Mouse (Mus musculus) kidney, postnatal 25 days (tissue): ENCODE measurements at regions not wholly inside any gene's neighbourhood (a gene's known extent, or its start where the extent isn't known, plus 50 kb on each side); places are given as distances from the start of the nearest gene placed in this dataset.

ENCODE experiments used
- DNase-seq, 2 experiments: peaks; one replicate each; pipeline ENCODE4 v3.0.0; 2021; ENCODE audit warnings: mixed read lengths in 2 of 2

DNA sequence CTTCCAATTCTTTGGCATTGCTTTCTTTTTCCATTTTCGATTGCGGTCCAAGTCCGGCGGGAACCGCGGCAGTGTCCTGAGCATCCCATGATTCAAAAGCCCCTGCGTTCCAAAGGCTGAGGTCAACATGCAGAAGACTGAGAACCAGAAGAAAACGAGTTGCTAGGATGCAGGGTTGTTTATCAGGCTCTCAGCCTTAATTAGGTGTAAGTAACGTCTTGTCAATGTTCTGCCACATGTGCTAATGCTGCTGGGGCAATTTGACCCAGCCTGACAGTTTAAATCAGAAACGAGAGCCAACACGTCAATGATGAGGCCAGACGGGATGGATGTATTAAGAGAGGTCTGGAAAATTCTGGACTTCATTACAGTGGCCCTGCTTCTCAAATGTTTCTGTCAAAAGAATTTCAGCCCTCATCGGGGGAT, 239.4 kb downstream of the Gm45692 start:
- DNase-seq: no peak

- DNase-seq: no peak
Measured at GRCm38 (mm10) chr8:26362366-26362765, 243.0 kb downstream of the Gm45692 start.

DNA sequence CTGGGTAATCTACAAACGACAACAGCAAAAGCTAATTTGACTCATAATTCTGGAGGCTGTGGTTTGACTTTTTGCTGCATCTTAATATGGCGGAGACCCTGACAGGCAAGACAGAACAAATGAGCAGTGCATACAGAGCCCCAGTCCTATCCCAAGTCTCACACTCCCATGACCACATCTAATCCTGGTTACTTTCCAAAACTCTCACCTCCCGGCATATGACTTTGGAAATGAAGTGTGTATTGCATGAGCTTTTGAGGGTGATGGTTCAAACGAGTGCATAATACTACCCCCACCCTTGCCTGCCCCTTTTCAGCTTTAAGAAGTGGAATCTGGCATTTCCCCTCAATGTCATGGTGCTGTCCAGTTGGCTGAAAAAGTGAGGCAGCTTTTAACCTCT, 244.3 kb downstream of the Gm45692 start:
- DNase-seq: no peak

DNA sequence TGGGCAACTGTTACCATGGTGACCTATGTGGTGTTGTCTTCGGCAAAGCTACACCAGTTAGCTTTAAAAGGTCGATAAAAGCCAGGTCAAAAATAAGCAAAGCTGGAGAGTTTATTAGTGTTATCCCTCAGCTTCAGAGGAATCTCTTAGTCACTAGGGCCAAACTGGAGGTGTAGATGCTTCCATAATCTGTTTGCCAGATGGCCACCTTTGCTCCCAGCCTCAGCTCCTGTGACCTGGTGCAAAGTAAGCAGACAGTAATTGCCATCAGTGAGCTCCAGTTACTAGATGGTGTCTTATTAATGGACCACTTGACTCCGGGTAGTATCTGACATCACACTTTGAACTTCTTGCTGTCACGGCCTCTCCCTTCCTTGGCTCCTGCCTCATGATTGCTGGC, 245.3 kb downstream of the Gm45692 start:
- no peak for DNase-seq

DNA sequence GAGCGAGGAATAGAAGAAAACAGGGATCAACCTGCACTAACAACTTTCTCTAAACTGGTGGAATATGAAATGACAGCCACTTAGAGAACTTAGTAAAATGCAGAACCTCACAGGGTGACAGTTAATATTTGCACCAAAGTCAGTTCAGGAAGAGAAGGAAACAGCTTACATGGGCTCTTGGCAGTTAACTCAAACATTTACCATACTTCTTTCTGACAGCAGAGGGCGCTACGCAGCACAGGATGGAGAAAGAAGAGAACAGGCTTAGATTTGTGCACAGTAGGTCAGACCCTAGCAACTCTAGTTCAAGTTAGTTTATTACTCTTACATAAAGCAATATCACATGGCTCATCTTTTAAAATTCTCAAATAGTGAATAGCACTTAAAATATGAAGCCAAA, 261.3 kb downstream of the Gm45692 start:
- DNase-seq: peak; percentile 43 to 83

- DNase-seq: no peak
Measured at GRCm38 (mm10) chr8:26382426-26382825, 263.1 kb downstream of the Gm45692 start.

- DNase-seq: no peak
Measured at GRCm38 (mm10) chr8:26383886-26384285, 264.6 kb downstream of the Gm45692 start.

GRCm38 (mm10) chr8:26384305-26384993, 265.1 kb downstream of the Gm45692 start:
- peak; percentile 55 to 76 for DNase-seq

GRCm38 (mm10) chr8:26384994-26385345, 265.6 kb downstream of the Gm45692 start:
- no peak for DNase-seq

GRCm38 (mm10) chr8:26395061-26395460, 275.7 kb downstream of the Gm45692 start:
- DNase-seq: no peak

GRCm38 (mm10) chr8:26420002-26420401, 300.7 kb downstream of the Gm45692 start:
- DNase-seq: no peak

- DNase-seq: no peak
Measured at GRCm38 (mm10) chr8:26420536-26420935, 301.2 kb downstream of the Gm45692 start.

GRCm38 (mm10) chr8:26427311-26427710, 308.0 kb downstream of the Gm45692 start:
- DNase-seq: no peak

DNA sequence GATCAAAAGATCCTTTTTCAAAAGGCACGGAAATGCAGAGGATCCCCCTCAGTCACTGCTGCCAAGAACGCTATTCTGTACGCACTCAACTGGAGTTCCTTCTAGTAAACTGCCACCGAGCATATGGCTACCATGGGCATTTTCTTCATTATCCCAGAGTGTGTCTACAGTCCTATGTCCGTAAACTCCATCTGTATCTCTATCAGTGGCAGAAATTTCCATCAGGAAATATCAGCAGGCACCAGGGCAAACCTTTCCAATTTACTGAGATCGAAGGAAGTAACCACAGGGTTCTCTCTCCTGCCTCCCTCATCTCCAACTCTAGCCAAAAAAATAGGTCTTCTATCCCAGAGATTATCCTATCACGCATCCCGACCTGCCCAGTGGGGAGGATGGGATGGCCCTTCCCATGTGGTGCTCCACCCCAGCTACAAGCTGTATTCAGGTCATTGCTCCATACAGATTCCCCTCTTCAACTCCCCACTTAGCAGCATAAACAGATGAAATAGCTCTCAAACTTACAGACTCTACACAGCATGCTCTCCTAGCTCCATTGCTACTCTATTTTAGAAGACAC, 310.5 kb downstream of the Gm45692 start:
- DNase-seq: no peak

DNA sequence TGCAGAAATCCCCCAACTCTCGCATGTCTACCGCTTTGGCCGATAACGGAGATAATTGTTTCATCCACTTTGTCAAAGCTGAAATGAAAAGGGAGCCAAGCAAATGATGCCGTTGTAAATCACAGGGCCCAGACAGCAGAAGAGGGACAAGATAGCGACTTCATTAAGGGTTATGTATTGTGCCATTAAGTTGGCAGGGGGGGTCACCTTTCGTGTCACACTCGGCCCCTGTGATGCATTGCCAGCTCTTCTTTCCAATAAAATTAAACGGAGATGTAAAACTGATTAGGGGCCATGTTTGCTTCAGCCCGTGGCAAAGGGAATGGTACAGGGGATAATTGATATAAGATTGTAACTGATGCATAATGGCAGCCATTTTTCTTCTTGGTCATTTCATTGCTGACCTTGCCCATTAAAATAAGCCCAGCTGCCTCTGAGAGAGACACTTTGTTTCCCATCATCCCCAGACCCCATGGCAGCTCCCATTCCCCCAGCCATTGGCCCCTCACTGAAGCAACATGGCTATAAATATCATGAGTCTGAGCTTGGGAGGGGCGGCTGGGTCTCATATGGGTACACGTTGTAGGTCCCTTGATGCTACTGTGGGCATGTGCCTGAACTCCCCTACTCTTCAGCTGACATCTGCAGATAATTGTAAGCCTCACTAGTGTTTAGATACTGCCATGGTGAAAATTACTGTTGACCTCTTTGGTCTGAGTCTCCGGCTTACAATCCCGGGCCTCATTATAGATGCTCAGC, 313.0 kb downstream of the Gm45692 start:
- no peak for DNase-seq

- DNase-seq: no peak
Measured at GRCm38 (mm10) chr8:26436236-26436635, 316.9 kb downstream of the Gm45692 start.

- no peak for DNase-seq
Measured at GRCm38 (mm10) chr8:26437571-26437970, 318.2 kb downstream of the Gm45692 start.

GRCm38 (mm10) chr8:26438246-26438862, 319.0 kb downstream of the Gm45692 start:
- no peak for DNase-seq

- peak; percentile 30 to 48 for DNase-seq
Measured at GRCm38 (mm10) chr8:26438877-26439276, 319.5 kb downstream of the Gm45692 start.

DNA sequence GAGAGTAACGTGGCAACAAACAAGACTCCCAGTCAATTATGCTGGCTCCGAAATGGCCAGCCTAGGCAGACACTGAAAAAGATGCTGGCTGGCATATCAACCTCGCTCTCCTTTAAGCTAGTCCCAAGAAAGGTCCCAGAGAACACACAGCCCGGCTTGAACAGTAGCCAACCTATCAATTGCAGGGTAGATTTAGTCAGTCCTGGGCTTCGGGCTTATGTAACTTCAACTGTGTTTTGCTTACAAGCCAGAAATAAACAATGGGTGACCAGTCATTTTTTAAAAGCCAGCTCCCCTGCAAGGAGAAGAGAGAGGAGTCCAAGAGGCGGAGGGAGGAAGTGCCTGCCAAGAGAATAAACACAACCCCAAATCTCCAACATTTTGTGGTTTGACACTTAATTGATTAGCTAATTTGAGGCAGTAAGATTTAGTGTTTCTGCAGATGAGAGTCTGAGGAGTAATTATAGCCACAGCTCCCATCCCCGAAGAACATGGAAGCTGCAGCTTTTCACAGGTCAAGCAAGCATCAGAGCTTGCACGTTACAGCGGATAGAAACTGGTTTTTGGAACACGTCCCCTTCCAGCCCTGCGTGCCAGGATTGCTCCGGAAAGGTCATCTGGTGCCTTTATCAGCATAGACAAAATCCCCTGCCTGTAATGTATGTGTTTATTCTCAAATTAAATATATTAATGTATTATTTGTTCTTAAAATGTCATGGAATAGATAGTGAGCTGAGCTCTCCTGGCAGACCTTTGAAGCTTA, 322.1 kb downstream of the Gm45692 start:
- no peak for DNase-seq

DNA sequence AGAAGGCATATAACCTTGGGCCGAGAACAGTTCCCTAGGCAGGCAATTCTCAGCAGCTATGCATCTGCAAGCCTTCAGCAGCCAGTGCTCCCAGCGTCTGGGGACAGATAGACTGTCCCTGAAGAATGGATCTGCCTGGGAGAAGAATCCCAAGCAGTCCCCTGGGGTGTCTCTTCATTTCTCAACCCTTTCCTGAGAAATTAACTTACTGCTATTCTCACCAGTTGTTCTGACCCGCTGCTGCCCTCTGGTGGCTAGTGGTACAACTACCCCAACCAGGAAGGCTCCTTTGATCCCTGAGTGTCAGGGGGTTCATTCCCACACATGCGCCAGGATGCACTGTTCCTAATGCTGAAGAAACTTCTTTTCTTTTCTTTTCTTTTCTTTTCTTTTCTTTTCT, 323.7 kb downstream of the Gm45692 start:
- DNase-seq: peak; percentile 78 to 85

DNA sequence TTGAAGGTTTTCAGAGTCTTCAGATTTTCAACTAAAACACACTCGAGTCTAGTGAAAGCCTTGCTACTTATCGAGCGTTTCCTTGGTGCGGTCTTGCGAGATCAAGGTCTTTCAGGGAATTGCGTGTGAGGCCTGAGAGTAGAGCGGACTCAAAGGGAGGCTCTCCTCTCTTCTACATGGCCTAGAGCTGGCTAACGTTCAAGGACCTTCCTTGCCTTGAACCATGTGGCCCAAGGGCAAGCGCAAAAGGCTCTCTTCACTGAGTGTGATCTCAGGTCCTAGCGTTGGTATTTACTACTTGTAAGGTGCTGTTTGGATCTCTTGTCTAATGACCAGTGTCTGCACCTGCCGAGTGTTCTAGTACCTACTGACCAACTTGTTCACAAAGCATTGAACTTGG, 324.4 kb downstream of the Gm45692 start:
- no peak for DNase-seq

DNA sequence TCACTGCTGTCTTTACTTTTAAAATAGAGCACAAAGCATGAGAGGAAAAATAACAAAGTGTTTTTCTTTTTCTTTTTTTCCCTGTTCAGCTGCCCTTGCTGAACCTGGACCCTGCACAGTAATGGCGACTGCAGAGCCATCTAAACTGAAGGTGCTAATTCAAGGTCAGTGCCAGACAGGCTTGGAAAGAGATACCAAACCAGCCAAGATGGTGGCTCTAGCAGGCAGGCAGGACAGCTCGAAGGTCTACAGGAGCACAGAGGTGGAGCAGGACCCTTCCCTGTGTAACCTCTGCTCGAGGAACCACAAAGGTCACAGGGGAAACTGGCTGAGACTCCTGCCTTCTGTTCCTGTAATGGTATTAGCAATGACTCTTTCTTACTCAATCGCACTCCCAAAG, 326.7 kb downstream of the Gm45692 start:
- DNase-seq: no peak
